Mouse (Mus musculus): ENCODE data around the gene Tfap2c.

The Tfap2c gene

DNA sequence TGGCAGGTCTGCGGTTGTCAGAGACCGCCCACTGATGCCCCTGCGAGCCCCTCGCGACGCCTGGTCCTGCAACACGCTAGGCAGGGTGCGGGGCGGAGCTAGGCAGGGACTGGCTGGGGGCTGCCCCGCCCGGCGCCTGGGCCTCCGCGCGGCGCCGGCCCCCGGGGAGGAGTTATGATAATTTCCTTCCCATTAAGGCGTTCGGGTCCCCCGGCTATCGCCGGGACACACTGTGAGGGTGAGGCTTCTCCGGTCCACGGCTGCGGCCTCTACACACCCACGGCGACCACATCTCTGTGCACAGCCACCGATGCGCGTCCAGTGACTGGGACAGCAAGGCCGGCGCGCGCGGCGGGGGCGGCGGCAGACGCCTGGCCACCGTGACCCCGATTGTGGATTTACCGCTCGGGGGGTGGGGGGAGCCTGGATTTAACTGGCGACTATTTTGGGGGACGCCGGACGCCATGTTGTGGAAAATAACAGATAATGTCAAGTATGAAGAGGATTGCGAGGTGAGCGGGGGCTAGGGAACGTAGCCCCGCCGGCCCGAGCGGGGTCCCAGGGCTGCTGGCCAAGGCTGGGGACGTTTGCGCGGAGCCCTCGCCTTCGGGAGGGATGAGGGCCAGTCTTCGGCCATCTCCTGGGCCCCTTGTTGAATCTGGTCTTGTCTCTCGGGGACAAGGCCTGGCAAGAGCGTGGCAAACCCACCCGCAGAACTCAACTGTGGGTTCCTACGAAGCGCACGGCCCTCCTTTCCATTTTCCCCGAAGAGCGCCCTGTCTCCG is at the start of gene Tfap2c:
Gene Tfap2c, plus strand, starts transcription at position 223 of the 785 bp plus-strand sequence.
- DNase-seq: no peak

- DNase-seq: no peak
Observed at GRCm38 (mm10) chr2:172500752-172501316, 48.6 kb upstream of the Tfap2c start.

DNA sequence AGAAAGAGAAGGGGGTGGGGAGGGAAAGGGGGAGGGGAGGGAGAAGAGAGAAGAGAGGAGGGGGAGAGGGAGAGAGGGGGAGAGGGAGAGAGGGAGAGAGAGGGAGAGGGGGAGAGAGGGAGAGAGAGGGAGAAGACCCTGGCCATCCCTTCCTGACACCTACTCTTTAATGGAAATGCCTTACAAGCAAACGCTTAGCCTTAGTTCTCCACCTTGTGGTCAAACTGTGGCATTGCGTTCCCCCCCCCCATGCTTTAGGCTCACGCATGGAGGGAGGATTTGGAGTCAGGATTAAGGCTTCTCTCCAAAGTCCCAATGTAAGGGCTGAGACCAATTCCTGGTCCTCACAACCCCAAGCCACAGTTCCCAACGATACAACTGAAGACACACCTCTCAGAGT is 48.1 kb upstream of the Tfap2c start:
- DNase-seq: no peak

GRCm38 (mm10) chr2:172502168-172502567 is 47.2 kb upstream of the Tfap2c start:
- DNase-seq: no peak

- no peak for DNase-seq
Observed at GRCm38 (mm10) chr2:172506121-172506520, 43.3 kb upstream of the Tfap2c start.

GRCm38 (mm10) chr2:172510056-172510712 is 39.2 kb upstream of the Tfap2c start:
- DNase-seq: no peak

- no peak for DNase-seq
Observed at GRCm38 (mm10) chr2:172510899-172511298, 38.5 kb upstream of the Tfap2c start.

DNA sequence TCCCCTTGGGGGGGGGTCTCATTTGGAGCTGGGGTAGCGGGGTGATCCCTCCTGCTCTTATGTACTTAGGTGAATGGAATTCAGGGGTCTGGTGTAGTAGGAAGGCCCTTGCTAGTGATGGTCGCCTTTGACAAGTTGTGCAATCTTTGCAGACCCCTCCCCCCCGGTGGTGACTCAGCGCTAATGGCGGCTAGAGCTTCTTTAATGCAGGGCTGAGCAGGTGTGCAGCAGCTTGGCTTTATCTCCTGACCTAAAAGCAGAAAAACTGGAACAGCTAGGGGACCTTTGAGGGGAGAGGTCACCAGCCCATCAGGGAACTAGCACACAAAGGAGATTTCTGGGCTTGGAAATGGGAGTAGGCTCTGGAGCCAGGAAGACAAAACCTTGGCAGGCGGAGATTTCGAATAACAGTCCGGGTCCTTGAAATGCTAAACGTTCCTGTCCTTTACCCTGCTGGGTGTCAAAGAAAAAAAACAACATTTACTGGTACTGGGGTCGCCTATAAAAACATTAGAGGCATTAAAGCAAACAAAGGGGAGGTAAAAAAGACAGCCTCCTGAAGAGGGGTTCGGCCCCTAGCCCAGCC is 32.9 kb upstream of the Tfap2c start:
- no peak for DNase-seq

DNA sequence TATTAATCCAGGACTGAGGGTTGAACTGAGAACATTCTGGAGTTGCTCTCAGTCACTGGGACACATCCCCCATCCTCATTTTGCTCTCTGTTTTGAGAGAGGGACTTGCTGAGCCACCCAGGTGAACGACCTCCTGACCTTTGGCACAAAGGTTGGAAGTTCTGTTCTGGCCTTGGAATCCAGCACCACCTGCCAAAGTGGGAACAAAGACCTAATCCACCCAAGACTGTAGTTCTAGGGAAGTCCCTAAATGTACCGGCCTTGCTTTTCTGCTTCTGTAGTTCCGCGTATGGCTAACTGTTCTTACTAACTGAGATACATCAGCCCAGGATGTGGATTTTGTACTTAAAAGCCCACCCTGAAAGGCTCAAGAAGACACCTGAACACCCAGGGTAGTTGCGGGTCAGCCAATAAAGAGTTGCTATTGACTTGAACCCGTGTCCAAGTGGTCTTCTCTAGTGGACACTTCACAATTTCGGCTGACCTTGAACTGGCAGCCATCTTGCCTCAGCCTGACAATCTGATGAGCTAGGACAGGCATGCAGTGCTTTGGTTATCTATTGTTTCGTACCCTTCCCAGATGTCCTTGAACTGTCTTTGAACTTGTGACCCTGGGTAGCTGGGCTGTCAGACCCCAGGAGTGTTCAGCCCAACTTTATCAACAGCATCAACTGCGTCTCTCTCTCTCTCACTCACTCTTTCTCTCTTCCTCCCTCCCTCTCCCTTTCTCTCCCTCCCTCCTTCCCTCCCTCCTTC is 28.6 kb upstream of the Tfap2c start:
- DNase-seq: no peak

DNA sequence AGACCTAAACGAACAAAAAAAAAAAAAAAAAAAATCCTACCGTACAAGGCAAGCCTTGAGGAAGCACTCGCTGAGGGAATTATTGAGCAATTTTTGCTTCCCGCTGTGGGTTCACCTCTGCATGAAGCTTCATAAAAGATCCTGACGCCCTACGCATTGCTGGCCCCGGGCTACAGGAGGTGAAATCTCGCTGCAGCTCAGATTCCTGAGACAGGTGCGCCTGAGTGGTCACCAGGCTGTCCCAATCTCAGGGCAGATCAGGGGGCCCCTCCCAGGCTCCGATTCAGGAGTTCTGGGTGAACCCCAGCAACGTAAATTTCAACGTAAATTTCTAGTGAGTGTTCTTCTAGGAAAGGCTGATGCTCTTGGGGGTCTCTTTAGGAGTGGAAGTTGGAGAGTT is 26.9 kb upstream of the Tfap2c start:
- no peak for DNase-seq

DNA sequence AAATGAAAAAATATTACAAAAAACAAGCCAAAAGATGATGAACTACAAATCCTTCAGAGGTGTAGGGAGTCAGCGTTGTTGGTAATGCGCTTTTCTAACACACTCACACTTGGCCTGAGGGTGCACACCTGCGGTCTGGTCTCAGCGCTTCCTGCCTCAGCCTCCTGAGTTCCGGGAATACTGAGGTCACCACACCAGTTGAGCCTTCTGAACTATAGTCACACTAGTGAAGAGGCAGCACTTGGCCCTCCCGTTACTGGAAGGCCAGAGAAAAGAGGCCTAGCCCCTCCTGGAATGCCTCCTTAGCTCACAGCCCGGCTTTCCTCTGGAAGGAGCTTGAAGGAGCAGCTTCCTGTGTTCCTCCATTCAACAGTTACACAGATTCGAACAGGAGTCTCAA is 22.2 kb upstream of the Tfap2c start:
- DNase-seq: no peak

DNA sequence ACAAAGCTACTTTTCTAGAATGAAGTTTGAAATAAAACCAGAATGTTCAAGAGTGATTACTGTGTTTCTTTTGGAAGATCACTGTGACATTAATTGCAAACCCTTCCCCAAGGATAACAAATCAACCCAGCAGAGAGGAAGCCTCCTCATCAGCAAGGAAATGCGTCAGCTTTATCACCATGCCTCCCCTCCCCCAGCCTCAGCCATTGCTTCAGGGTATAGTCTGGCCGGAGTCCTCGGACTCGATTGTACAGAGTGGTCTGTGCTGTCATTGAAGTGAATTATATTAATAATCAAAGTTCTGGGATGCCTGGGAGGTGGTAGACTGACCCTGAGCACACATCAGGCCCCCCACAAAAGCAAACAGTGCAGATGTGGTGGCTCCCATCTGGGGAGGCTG is 5.4 kb upstream of the Tfap2c start:
- no peak for DNase-seq

DNA sequence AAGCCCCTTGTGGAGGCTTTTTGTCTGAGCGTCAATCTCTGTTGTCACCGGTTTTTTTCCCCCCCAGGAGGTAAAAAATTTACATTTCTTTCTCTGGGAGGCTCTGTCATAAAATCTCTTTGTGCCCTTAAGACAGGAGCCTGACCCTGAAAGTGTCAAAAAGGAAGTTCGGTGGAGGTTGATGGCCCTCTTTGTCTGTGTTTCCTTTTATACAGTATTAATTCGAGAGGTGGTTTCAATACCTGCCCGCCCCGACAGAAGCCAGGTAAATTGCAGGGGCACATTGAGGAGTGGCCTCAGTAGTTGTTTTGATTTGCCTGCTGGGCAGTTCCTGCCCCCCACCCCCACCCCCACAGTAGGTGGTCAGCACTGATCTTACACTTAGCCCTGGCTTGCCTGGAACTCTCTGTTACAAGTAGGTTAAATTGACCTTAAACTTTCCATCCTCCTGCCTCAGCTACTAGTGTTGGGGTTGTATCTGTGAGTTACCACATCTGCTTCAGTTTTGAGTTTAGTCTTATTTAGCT is 4.7 kb upstream of the Tfap2c start:
- no peak for DNase-seq

DNA sequence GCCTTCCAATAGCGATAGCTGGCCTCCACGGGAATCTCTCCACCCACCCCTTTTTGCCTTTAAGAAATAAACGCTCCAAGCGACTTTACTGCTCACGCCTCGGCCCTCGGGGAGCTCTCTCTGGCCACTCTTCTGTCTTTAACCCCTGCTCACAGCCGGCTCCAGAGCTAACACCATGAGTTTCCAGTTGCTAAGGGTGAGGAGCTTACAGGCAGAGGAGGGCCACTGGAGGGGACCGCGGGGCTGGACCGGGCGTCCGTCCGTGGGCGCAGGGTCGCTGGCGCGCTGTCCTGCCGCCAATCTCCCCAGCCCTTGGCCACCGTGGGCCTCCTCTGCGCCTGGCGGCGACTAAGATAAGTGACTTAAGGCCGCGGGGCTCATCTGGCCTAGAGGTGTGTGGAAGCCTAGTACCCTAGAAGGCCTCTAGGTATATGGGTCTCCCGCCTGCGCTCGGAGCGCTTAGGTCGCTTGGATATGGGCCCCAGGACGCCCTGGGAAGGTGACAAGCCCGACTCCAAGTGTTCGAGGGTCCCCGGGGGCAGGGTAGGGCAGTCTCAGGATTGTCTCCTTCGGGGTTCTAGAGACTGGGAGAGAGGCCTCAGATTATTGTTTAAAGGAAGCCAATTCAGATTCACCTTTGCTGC is 3.7 kb upstream of the Tfap2c start:
- DNase-seq: no peak

DNA sequence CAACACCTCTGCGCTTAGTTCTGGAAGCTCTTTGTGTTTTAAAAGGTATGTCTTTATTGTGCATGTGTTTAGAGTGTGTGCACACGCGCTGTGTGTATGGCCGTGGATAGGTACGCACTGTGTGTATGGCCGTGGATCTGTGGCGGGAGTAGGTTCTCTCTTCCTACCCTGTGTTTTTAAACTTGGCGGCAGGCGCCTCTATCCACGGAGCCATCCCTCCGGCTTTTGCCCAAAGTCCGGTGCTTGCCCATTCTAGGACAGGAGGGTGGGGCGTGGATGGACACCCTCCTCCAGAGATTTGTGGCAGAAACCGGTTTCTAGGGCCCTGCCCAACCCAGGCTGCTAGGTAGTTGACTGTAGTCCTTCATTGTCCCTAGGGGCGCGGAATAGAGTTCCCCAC is 2.8 kb upstream of the Tfap2c start:
- DNase-seq: no peak

GRCm38 (mm10) chr2:172547116-172547515 is 2.3 kb upstream of the Tfap2c start:
- DNase-seq: no peak

DNA sequence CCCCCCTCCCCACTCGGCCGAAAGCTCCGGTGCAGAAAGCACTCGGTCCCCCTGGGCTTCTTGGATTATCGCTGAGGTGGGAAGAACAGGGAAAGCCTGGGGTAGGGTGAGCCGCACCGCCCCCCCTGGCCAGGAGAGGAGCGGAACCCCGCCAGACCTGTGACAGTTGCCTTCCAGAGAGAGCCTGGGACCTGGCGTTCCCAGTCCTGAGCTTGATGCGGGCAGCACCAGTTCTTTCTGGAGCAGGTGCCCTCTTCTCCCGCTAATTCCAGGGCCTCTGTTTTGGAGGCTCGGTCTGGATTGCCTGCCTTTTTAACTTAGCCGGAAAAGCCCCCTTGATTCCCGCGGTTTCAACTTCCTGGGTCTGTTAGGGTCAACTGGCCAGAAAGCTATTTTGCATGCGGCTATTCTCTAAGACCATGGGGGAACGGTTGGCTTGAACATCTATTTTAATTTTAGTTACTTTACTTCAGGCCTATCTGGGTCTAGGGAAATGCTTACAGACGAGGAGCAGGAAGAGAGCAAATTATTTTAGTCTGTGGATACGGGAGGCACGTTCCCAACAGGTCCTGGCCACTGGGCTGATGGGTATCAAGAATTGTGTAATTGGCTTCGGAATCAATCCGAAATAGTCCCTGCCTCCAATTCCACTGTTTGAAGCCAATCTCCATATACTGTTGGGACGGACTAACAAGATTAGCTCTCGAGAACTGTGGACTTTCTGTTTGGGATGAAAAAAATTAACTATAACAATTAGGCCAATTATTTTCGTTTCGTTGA is 1.4 kb upstream of the Tfap2c start:
- DNase-seq: no peak

DNA sequence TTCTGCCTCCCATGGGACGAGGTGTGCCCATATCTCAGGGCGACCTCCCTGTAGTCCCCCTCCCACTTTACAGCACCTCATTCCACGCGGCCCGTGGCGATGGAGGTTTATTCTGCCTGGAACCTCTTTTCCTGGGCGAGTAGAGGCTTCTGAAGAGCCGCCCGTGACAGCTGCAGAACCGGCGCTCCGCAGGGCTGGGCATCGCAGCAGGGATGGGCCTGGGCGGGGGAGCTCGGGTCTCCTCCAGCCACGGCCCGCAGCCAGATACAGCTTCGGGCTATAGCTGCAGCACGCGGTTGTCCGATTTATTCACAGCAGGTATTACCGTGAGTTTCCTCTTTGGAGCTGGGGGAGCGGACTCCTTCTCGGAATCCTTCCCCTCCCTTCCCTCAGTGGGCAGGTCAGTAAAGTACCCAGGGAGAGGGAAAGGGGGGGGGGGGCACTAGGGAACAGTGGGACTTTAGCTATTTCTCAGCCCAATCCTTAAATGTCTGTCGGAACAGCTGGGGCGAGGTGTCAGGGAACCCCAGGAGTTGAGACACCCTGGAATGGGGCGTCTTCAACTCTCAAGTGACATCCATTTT is 629 bp upstream of the Tfap2c start:
- DNase-seq: no peak

- peak; percentile 5 for DNase-seq
Observed at GRCm38 (mm10) chr2:172550364-172551080, 1.1 kb downstream of the Tfap2c start.

DNA sequence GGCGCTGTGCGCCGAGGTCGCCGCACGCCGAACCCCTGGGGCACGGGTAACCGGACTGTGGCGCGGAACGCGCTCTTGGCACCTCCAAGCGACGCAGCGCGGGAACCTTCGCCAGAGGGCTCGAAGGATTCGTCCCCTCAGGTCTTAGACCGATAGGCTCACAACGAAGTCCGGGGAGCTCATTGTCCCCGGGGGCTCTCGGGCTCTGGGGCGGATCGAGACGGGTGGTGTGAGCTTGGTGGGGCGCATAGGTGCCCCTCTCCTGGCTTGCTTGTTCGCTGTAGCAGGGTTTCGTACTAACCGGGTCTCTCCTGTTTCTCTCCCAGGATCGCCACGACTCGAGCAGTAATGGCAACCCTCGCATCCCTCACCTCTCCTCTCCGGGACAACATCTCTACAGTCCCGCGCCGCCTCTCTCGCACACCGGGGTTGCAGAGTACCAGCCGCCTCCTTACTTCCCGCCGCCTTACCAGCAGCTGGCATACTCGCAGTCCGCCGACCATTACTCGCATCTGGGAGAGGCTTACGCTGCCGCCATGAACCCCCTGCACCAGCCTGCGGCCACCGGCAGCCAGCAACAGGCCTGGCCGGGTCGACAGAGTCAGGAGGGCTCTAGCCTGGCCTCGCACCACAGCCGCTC is 1.8 kb downstream of the Tfap2c start:
- DNase-seq: no peak
